Mouse (Mus musculus) stomach, embryonic 14.5 days (tissue): ENCODE measurements around the gene Sptan1. TPM values are rescaled to one million over a fixed set of nuclear protein-coding genes. Genes with fewer than 3 reads are reported as not detected.

Experiments used
- ATAC-seq: fragments of 200-750 bp; cut with Nextera tagmentation; 2 replicates; pipeline ENCODE4 v1.8.0; 2017; ENCODE audit warnings: low read depth, moderate TSS enrichment; ENCODE audit not compliant: insufficient number of reproducible peaks, insufficient read depth, low FRiP score
- H3K27ac ChIP-seq: fragments of 300-500 bp; sonication (generic); 2 replicates; pipeline ENCODE4 v1.5.1; 2014; ENCODE audit warnings: mild to moderate bottlenecking, low read length, moderate library complexity, mixed read lengths
- H3K27me3 ChIP-seq: fragments of 300-500 bp; sonication (generic); 2 replicates; pipeline ENCODE4 v1.6.1; 2014; ENCODE audit warnings: low read length, control low read depth, mixed read lengths; ENCODE audit not compliant: control insufficient read depth, insufficient read depth
- H3K36me3 ChIP-seq: fragments of 300-500 bp; sonication (generic); 2 replicates; pipeline ENCODE4 v1.6.1; 2014; ENCODE audit warnings: mild to moderate bottlenecking, control low read depth, low read length, moderate library complexity, mixed read lengths; ENCODE audit not compliant: control insufficient read depth, insufficient read depth
- H3K4me1 ChIP-seq: fragments of 300-500 bp; sonication (generic); 2 replicates; pipeline ENCODE4 v1.6.1; 2014; ENCODE audit warnings: low read length, control low read depth, mixed read lengths; ENCODE audit not compliant: control insufficient read depth, insufficient read depth
- H3K4me2 ChIP-seq: fragments of 300-500 bp; sonication (generic); replicated peaks from 2 replicates; pipeline ENCODE4 v1.6.1; 2014; ENCODE audit warnings: low read depth, low read length, control low read depth
- H3K4me3 ChIP-seq: fragments of 300-500 bp; sonication (generic); 2 replicates; pipeline ENCODE4 v1.5.1; 2014; ENCODE audit warnings: low read depth, low read length, control low read depth
- H3K9ac ChIP-seq: fragments of 300-500 bp; sonication (generic); replicated peaks from 2 replicates; pipeline ENCODE4 v1.6.1; 2014; ENCODE audit warnings: low read depth, mild to moderate bottlenecking, control low read depth, low read length, moderate library complexity, mixed read lengths
- H3K9me3 ChIP-seq: fragments of 300-500 bp; sonication (generic); 2 replicates; pipeline ENCODE4 v1.6.1; 2016; ENCODE audit warnings: low read depth, low read length, control low read depth; ENCODE audit not compliant: control insufficient read depth
- WGBS: fragments of 180-500 bp; shearing (Covaris S2); extraction: QIAGEN DNeasy Blood & Tissue Kit; methylation state at CpG from one replicate; pipeline ENCODE4 v1.1.7; 2014; 5-methylcytosine and 5-hydroxymethylcytosine counted together
- polyA plus RNA-seq: library from polyadenylated mRNA; unstranded; fragments of >200 nt; fragmentation: Nextera tagmentation; extraction: Ambion mirVana; gene quantifications from 2 replicates; pipeline ENCODE4 v1.2.1, GENCODE M21; 2014

Sptan1 gene
- polyA plus RNA-seq, 1 experiment from 2014 or later = 136 TPM

DNA sequence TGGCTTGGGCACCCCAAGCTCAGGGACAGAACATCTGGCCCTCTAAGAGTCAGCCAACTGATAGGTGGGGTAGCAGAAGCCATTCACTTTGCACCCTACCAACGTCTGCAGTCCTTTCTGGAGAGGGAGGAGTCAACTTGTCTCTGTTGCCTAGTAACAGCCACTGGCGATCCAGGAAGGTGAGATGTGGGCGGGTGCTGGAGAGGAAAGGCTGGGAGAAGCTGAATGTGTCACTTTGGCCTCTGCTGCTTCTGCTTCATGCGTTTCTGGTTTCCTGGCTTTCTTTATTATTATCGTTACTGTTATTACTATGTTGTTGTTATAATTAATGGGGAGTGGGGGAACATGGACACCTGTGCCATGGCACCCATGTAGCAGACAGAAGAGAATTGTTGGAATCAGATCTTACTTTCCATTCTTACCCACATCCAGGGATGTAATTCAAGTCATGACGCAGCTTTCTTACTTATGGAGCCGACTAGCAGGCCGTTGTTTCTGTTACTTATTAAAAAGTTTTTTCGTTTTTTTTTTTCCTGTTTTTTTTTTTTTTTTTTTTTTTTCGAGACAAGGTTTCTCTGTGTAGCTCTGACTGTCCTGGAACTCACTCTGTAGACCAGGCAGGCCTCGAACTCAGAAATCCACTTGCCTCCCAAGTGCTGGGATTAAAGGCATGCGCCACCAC, 92.0 kb downstream of the Sptan1 start, which contains the start of gene Set:
Gene Set (plus strand): TSS at position 156 of the 682 bp plus-strand sequence.
- Histone ChIP-seq H3K27me3 (no peaks in the 10 kb centered on the region), H3K4me3 (no peak within 1 kb of the TSS), H3K27ac (no peak within 1 kb of the TSS), H3K36me3 (no peaks in the 10 kb centered on the region), H3K4me2 (no peak within 1 kb of the TSS), H3K9me3 (no peaks in the 10 kb centered on the region), H3K9ac (no peak within 1 kb of the TSS), H3K4me1 (peaks cover 7% of the 10 kb centered on the region; the same call in 1 of the 2 replicates)
- no peak for ATAC-seq
- WGBS = 47% methylated on average over 12 of the region's 12 CpGs

DNA sequence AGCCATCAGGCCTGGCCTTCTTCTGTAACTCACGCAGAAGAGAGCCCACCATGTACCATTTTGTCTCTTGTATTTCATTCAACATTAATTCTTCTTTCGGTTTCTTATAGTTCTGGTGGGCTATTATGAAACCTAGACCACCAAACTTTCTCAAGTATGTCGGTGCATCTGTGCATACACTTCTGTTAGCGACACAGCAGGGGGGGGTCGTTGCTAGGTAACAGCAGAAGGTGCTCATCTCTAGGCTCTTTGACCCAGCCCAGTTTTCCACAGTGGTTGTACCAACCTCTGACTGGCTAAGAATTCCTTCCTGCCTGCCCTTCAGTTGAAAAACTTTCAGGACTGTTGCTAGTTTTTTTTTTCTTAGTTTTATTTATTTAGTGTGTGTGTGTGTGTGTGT, 93.1 kb downstream of the Sptan1 start:
- H3K4me3 ChIP-seq = no peak overlapping the region
- H3K36me3 ChIP-seq = no peaks in the 10 kb centered on the region
- 64% methylated on average over 5 of the region's 5 CpGs for WGBS
- H3K27ac ChIP-seq = no peak overlapping the region
- H3K9ac ChIP-seq = no peak overlapping the region
- no peak for ATAC-seq
- H3K27me3 ChIP-seq = no peaks in the 10 kb centered on the region
- H3K4me2 ChIP-seq = no peak overlapping the region
- no peaks in the 10 kb centered on the region for H3K9me3 ChIP-seq
- peaks cover 10% of the 10 kb centered on the region for H3K4me1 ChIP-seq

DNA sequence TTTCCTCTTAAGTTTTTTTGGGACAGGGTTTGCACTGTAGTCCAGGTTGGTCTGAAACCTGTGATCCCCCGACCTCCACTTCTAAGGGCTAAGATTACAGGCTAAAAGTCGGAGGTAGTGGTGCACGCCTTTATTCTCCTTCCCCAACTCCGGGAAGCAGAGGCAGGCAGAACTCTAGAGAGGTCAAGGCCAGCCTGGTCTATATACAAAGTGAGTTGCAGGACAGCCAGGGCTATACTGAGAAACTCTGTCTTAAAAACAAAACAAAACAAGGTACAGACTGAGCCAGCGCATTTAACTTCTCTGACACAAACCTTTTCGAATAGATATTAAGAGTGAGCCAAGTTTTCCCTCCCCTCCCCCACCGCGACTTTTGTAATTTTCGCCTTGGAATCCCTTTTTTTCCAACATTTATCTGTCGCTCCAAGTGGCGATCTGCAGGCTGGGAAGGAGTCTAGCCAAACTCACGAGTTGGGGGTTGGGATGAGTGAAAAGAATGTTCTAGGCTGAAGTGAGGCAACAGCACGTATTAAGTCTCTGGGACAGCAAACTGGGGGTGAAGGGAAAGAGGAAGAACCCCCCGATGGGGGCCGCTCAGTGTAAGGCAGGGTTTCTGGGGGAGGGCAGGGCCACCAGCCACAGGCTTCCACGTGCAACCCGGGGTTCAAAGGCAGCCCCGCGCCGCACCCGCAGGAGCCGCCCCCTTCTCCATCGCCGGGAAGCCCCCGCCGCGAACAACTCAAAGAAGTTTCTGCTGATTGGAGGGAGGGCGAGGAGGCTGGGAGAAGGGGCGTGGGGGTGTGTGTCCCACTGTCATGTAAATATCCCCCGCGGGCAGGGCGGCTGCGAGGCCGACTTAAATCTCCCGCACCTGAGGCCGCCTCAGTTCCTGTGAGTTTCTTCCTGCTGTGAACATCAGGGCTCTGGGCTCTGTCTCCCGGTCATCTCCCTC, 96.1 kb downstream of the Sptan1 start:
- Histone ChIP-seq H3K9me3 (no peaks in the 10 kb centered on the region), H3K4me2 (peak overlapping the region; percentile 64), H3K27me3 (no peaks in the 10 kb centered on the region), H3K9ac (peak overlapping the region; percentile 77), H3K36me3 (no peaks in the 10 kb centered on the region), H3K4me1 (peaks cover 24% of the 10 kb centered on the region), H3K4me3 (peak overlapping the region; percentile 61), H3K27ac (peak overlapping the region; percentile 92)
- peak; percentile 25; the same call in 1 of the 2 replicates for ATAC-seq
- 9% methylated on average over 37 of the region's 37 CpGs for WGBS

DNA sequence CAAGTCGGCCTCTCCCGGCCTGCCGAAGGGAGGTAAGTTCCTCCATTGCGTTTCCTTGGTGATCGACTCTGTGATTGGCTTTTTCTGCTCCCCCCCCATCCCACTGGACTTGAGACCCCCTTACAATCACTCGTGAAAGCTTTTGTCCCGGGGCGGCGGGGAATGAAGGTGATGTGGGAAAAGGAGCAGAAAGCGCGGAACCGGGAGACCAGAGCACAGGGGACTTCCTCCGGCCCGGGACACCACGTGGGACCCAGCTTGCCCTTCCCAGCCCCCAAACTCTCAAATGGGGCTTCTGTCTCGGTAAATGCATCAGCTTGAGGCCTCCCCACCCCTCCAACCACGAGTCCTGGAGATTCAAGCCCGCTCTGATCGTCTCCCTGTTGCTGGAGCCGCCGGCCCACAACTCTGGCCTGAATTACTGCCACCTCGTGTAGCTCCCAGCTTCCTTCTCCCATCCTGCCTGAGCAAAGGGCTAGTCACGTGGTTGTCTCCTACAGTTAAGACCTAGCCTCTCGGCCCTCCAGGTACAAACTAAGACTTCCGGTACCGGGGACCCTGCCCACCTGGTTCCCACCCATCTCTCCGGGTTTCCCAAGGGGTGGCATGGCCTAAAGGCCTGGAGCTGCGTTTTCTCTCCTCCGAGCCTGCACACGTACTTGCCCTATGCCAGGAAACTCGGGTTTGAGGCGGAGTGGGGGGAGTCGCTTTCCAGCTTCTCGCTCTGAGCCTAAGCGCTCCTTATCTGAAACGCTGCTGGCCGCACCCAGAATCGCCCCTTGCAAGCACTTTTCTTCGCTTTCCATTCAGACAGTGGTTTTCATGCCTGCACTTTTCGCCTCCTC, 97.1 kb downstream of the Sptan1 start:
- WGBS = under 1% methylated on average over 40 of the region's 40 CpGs
- H3K9ac ChIP-seq = peak overlapping the region; percentile 77
- no peaks in the 10 kb centered on the region for H3K27me3 ChIP-seq
- peak overlapping the region; percentile 64 for H3K4me2 ChIP-seq
- no peaks in the 10 kb centered on the region for H3K9me3 ChIP-seq
- peak overlapping the region; percentile 61 for H3K4me3 ChIP-seq
- peaks cover 21% of the 10 kb centered on the region for H3K4me1 ChIP-seq
- H3K27ac ChIP-seq = peak overlapping the region; percentile 92
- peak; percentile 51 for ATAC-seq
- no peaks in the 10 kb centered on the region for H3K36me3 ChIP-seq

GRCm38 (mm10) chr2:30063235-30063634, 97.9 kb downstream of the Sptan1 start:
- no peak for ATAC-seq
- H3K4me2 ChIP-seq = peak overlapping the region; percentile 64
- no peaks in the 10 kb centered on the region for H3K9me3 ChIP-seq
- H3K27me3 ChIP-seq = no peaks in the 10 kb centered on the region
- 0 out of 2 replicates have a peak, but pooled peaks cover 3% of the 10 kb centered on the region for H3K36me3 ChIP-seq
- H3K9ac ChIP-seq = peak overlapping the region; percentile 77
- WGBS = 4% methylated on average over 8 of the region's 8 CpGs
- H3K4me1 ChIP-seq = peaks cover 25% of the 10 kb centered on the region
- peak overlapping the region; percentile 61 for H3K4me3 ChIP-seq
- peak overlapping the region; percentile 92 for H3K27ac ChIP-seq

GRCm38 (mm10) chr2:30063791-30064190, 98.4 kb downstream of the Sptan1 start:
- peaks cover 3% of the 10 kb centered on the region; the same call in 1 of the 2 replicates for H3K36me3 ChIP-seq
- ATAC-seq = no peak
- peaks cover 25% of the 10 kb centered on the region for H3K4me1 ChIP-seq
- H3K9me3 ChIP-seq = no peaks in the 10 kb centered on the region
- peak overlapping the region; percentile 92; the same call in 1 of the 2 replicates for H3K27ac ChIP-seq
- H3K4me3 ChIP-seq = peak overlapping the region; percentile 61
- peak overlapping the region; percentile 64 for H3K4me2 ChIP-seq
- H3K9ac ChIP-seq = peak overlapping the region; percentile 77
- 8% methylated on average over 3 of the region's 3 CpGs for WGBS
- H3K27me3 ChIP-seq = no peaks in the 10 kb centered on the region

DNA sequence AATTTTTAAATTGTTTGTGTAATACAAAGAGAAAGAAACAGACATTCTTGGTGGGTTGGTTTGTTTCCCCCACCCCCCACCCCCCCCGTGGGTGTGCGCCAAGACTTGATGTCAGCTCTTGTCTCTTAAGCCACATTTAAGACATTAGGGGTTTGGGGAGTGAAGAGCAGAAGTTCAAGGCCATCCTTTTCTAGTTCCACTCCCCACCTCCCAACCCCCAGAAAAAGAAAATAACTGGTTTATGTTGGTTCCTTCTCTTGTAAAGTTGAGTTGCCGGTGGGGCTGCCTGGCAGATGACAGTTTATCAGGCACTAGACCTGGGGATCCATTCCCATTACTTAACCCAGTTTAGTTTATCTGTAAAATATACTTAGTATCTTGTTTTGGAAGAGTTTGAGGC, 98.9 kb downstream of the Sptan1 start:
- H3K36me3 ChIP-seq = peaks cover 8% of the 10 kb centered on the region
- 32% methylated on average over 3 of the region's 3 CpGs for WGBS
- peak overlapping the region; percentile 64 for H3K4me2 ChIP-seq
- ATAC-seq = no peak
- peak overlapping the region; percentile 61 for H3K4me3 ChIP-seq
- H3K4me1 ChIP-seq = peaks cover 25% of the 10 kb centered on the region
- H3K27ac ChIP-seq = peak overlapping the region; percentile 10; the same call in 1 of the 2 replicates
- H3K9ac ChIP-seq = no peak overlapping the region; the same call in 1 of the 2 replicates
- no peaks in the 10 kb centered on the region for H3K27me3 ChIP-seq
- H3K9me3 ChIP-seq = no peaks in the 10 kb centered on the region
